Mouse (Mus musculus) bone marrow macrophage, adult 2 months (primary cell): Measurements from ENCODE around the gene Adad2. TPM values are rescaled to one million over a fixed set of nuclear protein-coding genes. Genes with fewer than 3 reads are reported as not detected.

Experiments
- H3K27ac ChIP-seq: 2 replicates; pipeline ENCODE4 v1.5.1; 2012; ENCODE audit warnings: low read depth, low read length; ENCODE audit not compliant: insufficient read depth
- H3K4me1 ChIP-seq: 2 replicates; pipeline ENCODE4 v1.6.1; 2012; ENCODE audit warnings: low read length; ENCODE audit not compliant: control insufficient read depth, insufficient read depth
- H3K4me3 ChIP-seq: 2 replicates; pipeline ENCODE4 v1.5.1; 2012; ENCODE audit warnings: mild to moderate bottlenecking, low read length, moderate library complexity; ENCODE audit not compliant: insufficient read depth
- CTCF ChIP-seq: IDR thresholded peaks from 2 replicates; pipeline ENCODE4 v1.5.1; 2012; ENCODE audit warnings: low read depth, mild to moderate bottlenecking, low read length, moderate library complexity
- POLR2A ChIP-seq: IDR thresholded peaks from 2 replicates; pipeline ENCODE4 v1.6.1; 2012; ENCODE audit warnings: mild to moderate bottlenecking, low read depth, low read length, borderline replicate concordance
- polyA plus RNA-seq: library from polyadenylated mRNA; stranded (reverse); fragments of >200 nt; gene quantifications from 2 replicates; pipeline ENCODE4 v1.2.4, GENCODE M21; 2012; ENCODE audit not compliant: missing spikeins, insufficient read depth, insufficient read length

Gene Adad2
- not detected in 2 replicates for polyA plus RNA-seq

DNA sequence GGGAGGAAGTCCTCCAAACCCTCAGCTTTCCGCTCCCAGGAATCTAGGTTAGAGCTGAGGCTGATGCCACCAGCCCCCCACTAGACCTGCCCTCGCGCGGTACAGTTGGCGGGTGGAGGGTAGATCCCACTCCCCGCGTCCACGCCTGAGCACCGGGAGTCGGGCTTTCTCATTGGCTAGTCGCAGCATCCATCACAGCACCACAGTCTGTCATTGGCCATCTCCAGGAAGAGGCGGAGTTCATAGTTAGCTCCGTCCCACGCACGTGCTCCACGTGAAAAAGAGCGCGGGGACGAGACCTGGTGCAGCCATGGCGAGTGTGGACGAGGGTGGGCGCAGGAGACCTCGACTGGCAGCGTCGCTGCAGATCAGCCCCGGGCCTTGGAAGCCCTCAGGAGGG lies at the start of gene Adad2:
TSS of gene Adad2 (plus strand) at position 277 of the 400 bp plus-strand sequence.
- Histone ChIP-seq H3K27ac (no peak within 1 kb of the TSS), H3K4me3 (no peak within 1 kb of the TSS), H3K4me1 (no peaks in the 10 kb centered on the region)
- no peak for TF ChIP-seq CTCF
- TF ChIP-seq POLR2A, result no peak

DNA sequence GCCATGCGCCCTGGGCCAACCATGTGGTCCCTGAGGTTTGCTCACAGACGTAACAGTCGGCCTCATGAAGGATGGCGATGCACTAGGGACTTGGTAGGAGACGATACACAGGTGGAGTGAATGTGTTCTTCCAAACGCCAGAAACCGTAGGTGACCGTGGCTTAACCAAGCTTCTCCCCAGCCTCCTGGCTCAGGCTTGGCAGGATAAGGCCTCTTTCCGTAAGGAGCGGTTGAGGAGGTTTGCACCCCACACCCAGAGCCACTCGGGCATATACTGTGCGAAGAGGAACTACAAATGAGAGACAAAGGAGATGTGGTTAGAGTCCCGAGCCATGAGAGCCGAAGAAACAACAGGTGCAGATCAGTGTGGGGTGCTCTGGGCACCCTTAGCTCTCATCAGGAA lies 48.7 kb upstream of the Adad2 start:
- H3K27ac ChIP-seq, result no peak overlapping the region
- TF ChIP-seq POLR2A, result no peak
- TF ChIP-seq CTCF, result no peak
- H3K4me1 ChIP-seq, result peaks cover 4% of the 10 kb centered on the region; the same call in 1 of the 2 replicates
- H3K4me3 ChIP-seq, result no peak overlapping the region

DNA sequence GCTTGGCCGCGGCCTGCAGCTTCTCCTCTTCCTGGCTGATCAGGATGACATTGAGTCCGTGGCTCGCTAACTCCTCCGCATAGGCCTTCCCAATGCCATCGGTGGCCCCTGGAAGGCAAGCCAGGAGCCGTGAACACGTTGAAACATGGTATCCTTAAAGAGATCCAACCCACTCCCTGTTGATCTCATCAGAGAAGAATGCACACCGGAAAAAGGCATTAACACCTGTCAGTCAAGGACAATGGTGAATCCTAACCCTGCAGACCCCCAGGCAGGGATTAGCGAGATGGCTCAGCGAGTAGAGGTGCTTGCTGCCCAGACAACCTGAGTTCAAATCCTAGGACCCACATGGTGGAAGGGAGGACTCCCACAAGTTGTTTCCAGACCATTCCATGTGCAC lies 46.2 kb upstream of the Adad2 start:
- Histone ChIP-seq H3K4me3 (no peak overlapping the region), H3K4me1 (no peaks in the 10 kb centered on the region), H3K27ac (no peak overlapping the region)
- TF ChIP-seq POLR2A (no peak), CTCF (no peak)

DNA sequence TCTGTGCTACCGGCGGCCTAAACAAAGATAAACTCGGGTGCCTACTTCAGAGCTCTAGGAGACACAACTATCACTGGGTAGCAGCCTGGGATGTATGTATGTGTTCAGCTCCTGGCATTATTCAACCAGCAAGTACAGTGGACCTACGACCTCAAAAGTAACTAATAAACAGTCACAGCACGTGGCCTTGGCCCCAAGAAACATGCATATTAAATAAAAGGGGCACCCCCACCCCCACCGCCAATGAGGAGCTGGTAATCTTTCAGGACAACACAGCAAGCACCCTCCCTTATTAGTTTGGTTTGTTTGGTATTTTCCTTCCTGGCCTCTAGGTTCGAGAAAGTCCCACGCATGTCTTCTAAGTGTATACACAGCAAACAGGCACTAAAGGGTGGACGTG lies 44.3 kb upstream of the Adad2 start:
- H3K4me1 ChIP-seq, result no peaks in the 10 kb centered on the region
- TF ChIP-seq POLR2A (no peak), CTCF (no peak)

DNA sequence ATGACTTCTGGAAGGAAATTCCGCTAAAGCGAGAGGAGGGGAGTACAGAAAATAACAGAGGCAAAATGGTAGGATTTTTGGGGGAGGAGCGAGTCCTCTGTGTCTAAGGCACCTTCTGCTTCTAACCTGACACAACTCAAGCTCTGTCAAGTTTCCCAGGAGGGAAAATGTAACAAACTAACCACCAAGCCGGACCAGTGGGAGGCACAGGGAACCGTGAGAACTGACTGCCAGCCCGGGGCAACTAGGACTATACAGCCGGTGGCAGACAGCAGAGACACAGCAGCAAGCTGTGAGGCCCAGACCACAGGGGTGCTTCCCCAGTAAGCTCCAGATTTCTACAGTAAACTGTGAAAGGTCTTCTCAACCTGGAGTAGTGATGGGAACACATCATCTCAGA lies 43.6 kb upstream of the Adad2 start:
- TF ChIP-seq CTCF (no peak), POLR2A (no peak)

More for the DNA sequence above, 44.3 kb upstream of the Adad2 start:
- H3K4me3 ChIP-seq, result no peak overlapping the region
- H3K27ac ChIP-seq, result no peak overlapping the region

DNA sequence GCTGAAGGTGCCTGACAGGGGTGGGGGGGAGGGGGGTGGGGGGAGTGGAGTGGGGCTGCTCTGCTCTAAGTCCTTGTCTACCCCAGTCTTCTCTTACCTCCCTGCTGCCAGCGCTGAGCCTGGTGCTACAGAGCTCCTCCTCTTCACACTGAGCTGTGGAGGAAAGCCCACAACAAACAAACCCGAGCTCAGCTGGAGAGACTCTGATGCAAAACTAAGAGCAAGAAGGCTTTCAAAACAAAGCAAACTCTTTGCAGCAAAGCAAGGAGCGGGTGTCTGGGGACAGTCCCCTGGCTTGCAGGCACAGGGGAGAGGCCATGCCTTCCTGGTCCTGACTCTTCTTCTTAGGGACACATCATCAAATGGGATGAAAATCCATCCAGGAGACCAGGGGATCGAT lies 42.7 kb upstream of the Adad2 start:
- Histone ChIP-seq H3K4me1 (peaks cover 6% of the 10 kb centered on the region; the same call in 1 of the 2 replicates), H3K4me3 (no peak overlapping the region), H3K27ac (no peak overlapping the region)
- no peak for TF ChIP-seq CTCF
- no peak for TF ChIP-seq POLR2A

More for the DNA sequence above, 43.6 kb upstream of the Adad2 start:
- H3K4me1 ChIP-seq, result peaks cover 4% of the 10 kb centered on the region; the same call in 1 of the 2 replicates
- no peak overlapping the region for H3K27ac ChIP-seq
- no peak overlapping the region for H3K4me3 ChIP-seq

DNA sequence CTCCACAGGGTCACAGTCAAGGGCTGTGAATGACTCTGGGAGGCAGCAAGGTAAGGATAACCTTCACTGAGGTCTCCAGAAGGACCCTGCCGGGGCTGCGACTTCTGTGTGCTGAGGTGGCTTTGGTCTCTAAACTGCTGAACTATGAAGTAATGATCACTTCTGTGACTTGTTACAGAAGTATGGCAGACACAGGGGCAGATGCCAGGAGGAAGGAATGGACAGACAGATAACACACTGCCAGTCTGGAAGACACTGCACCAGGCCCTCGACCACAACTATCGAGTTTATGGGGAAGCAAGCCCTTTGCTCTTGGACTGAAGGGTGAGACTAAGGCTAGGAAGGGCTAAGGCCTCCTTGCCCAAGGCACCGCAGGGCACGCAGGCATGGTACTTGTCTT lies 41.4 kb upstream of the Adad2 start:
- H3K27ac ChIP-seq, result no peak overlapping the region
- no peak overlapping the region for H3K4me3 ChIP-seq
- H3K4me1 ChIP-seq, result peaks cover 6% of the 10 kb centered on the region; the same call in 1 of the 2 replicates
- TF ChIP-seq CTCF (no peak), POLR2A (no peak)

DNA sequence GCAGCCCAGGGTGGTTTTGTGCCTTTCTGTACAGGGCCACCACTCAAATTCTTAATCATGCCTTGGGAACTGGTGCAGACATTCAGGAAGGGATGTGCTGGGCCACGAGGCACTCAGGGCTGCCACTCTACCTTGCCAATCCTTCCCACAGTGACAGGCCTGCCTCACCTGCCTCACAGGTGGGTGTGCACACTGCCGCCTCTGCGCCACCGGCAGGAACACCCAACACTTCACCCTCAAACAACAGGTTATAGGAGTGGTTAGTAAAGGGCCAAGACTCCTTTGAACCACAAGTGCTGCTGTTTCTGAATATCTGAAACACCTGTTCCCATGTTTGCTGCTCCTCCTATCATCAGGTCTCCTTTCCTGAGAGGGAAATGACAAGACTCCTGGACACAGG lies 40.1 kb upstream of the Adad2 start:
- no peak overlapping the region for H3K4me3 ChIP-seq
- no peak overlapping the region for H3K27ac ChIP-seq
- peaks cover 8% of the 10 kb centered on the region; the same call in 1 of the 2 replicates for H3K4me1 ChIP-seq
- TF ChIP-seq POLR2A (no peak), CTCF (no peak)

DNA sequence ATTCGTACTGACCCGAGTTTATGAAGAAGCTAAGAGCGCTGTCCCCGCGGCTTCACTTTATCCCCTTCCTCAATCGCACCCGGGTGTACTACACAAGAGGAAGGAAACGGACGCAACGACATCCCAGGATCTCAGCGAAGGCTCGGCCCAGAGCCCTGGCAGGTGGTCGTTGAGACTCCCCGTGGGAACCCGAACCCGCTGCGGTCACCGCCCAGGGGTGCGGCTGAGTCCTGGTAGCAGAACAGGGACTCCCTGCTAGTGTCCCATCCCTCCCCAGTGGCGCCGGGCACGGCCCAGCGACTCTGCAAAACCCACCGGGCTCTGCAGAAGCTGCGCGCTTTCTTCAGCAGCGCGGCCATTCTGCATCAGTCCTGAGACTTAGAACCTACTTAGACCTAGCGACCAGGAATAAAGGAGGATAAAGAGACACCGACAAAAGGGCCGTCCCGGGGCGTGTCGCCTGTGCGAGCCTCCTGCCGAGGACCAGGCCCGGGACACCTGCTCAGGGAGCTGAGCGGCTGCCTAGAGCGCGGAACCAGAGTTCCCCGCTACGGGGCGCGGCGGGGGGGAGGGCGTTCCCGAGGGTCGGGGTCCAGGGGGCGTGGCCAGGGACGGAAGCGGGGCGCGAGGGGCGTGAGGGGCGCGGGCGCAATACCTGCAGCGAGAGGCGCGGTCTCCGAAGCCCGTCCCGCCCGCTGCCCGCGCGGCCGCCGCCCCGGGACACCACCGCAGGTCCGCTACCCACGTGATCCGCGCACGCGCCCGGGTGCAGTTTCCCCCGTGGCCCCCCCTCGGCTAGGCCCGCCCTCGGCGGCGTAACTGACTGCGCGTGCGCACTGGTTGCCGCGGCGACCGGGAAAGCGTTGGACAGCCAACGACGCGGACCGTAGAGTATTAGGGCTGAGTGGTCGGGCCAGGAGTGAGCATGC lies 37.8 kb upstream of the Adad2 start, which contains the start of the genes Hsdl1 and Dnaaf1:
TSS of gene Hsdl1 (minus strand) at position 747 of the 929 bp plus-strand sequence.
TSS of gene Dnaaf1 (plus strand) at position 799 of the 929 bp plus-strand sequence.
- Histone ChIP-seq H3K27ac (peak within 1 kb of the TSS; percentile 9), H3K4me3 (peak within 1 kb of the TSS; percentile 77), H3K4me1 (peaks cover 9% of the 10 kb centered on the region; the same call in 1 of the 2 replicates)
- TF ChIP-seq CTCF, result no peak

DNA sequence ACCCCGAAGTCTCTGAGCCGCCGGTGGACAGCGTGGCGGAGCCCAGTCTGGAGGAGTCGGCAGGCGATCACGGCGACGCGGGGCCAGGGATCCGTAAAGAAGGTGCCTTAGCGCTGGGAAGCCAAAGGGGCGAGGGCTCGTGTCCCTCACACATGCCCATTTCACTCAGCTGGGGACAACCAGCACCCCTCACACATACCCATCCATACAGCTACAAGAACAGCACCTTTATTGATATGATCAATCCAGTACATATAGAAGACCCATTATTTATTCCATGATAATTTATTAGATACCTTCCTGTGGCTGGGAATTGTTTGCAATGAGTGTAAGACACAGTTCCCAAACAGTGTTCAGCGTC lies 37.2 kb upstream of the Adad2 start:
- H3K27ac ChIP-seq, result no peak overlapping the region
- H3K4me3 ChIP-seq, result peak overlapping the region; percentile 77
- peaks cover 9% of the 10 kb centered on the region; the same call in 1 of the 2 replicates for H3K4me1 ChIP-seq
- TF ChIP-seq POLR2A (no peak), CTCF (no peak)
